In genomic region chr10:59898935-59899334, GRCm38 (mm10) we compare ENCODE assay signal across 8 mouse cellular contexts. TPM values are rescaled to one million over a fixed set of nuclear protein-coding genes. Genes with fewer than 3 reads are reported as not detected.
DNase-seq lines count a peak whose midpoint lies in the region; ATAC-seq lines count a peak whose summit lies in the region.

No protein-coding gene starts in this region.

- no peak for DNase-seq in neural tube, embryonic 11.5 days (ENCODE audit: low spot score)
- DNase-seq in neural tube, embryonic 10.5 days (ENCODE audit: extremely low spot score, low spot score) = no peak
- no peak for DNase-seq in forebrain, embryonic 11.5 days (ENCODE audit: low spot score)
- DNase-seq in liver = peak; percentile 71
- no peak for DNase-seq in ovary, postnatal 10 days (ENCODE audit: low spot score)
- DNase-seq in adrenal gland, adult 2 months = no peak
- DNase-seq in spleen, adult 18-20 months = no peak

- no peak overlapping the region for H3K4me3 ChIP-seq in neural tube, embryonic 11.5 days (ENCODE audit: low read depth, low read length)
- H3K4me3 ChIP-seq in forebrain, embryonic 11.5 days (ENCODE audit: low read depth, low read length) = 0 out of 2 replicates have a peak overlapping the region, but pooled peaks have one; percentile 12
- H3K4me3 ChIP-seq in stomach, embryonic 14.5 days (ENCODE audit: low read depth, low read length) = no peak overlapping the region

- peaks cover 10% of the 10 kb centered on the region for H3K36me3 ChIP-seq in neural tube, embryonic 11.5 days (ENCODE audit: control insufficient read depth, insufficient read depth, low read length)
- H3K36me3 ChIP-seq in forebrain, embryonic 11.5 days (ENCODE audit: control insufficient read depth, insufficient read depth, low read length) = no peaks in the 10 kb centered on the region
- H3K36me3 ChIP-seq in stomach, embryonic 14.5 days (ENCODE audit: control insufficient read depth, insufficient read depth, low read length) = peaks cover 30% of the 10 kb centered on the region

- H3K9ac ChIP-seq in neural tube, embryonic 11.5 days (ENCODE audit: low read length) = peak overlapping the region; percentile 44
- peak overlapping the region; percentile 64 for H3K9ac ChIP-seq in forebrain, embryonic 11.5 days (ENCODE audit: low read length)
- no peak overlapping the region for H3K9ac ChIP-seq in stomach, embryonic 14.5 days (replicated peaks; ENCODE audit: low read depth, low read length)

- H3K4me1 ChIP-seq in neural tube, embryonic 11.5 days (ENCODE audit: control insufficient read depth, insufficient read depth, low read length) = peaks cover 42% of the 10 kb centered on the region
- peaks cover 45% of the 10 kb centered on the region for H3K4me1 ChIP-seq in forebrain, embryonic 11.5 days (replicated peaks; ENCODE audit: control insufficient read depth, insufficient read depth, low read length)
- H3K4me1 ChIP-seq in stomach, embryonic 14.5 days (ENCODE audit: control insufficient read depth, insufficient read depth, low read length) = peaks cover 31% of the 10 kb centered on the region

- peak overlapping the region; percentile 28 for H3K4me2 ChIP-seq in neural tube, embryonic 11.5 days (ENCODE audit: low read depth)
- H3K4me2 ChIP-seq in forebrain, embryonic 11.5 days (ENCODE audit: low read depth, low read length, severe bottlenecking) = peak overlapping the region; percentile 38
- 0 out of 2 replicates have a peak overlapping the region, but pooled peaks have one; percentile 16 for H3K4me2 ChIP-seq in stomach, embryonic 14.5 days (replicated peaks; ENCODE audit: low read depth, low read length)

- WGBS in neural tube, embryonic 11.5 days = 52% methylated on average over 2 of the region's 2 CpGs
- WGBS in forebrain, embryonic 11.5 days = 41% methylated on average over 2 of the region's 2 CpGs
- 46% methylated on average over 2 of the region's 2 CpGs for WGBS in stomach, embryonic 14.5 days

- no peaks in the 10 kb centered on the region for H3K27me3 ChIP-seq in neural tube, embryonic 11.5 days (ENCODE audit: control insufficient read depth, insufficient read depth, low read length)
- H3K27me3 ChIP-seq in forebrain, embryonic 11.5 days (ENCODE audit: control insufficient read depth, insufficient read depth, low read length) = no peaks in the 10 kb centered on the region
- H3K27me3 ChIP-seq in stomach, embryonic 14.5 days (ENCODE audit: control insufficient read depth, insufficient read depth, low read length) = no peaks in the 10 kb centered on the region

- peak overlapping the region; percentile 96 for H3K27ac ChIP-seq in neural tube, embryonic 11.5 days (ENCODE audit: low read depth, low read length)
- H3K27ac ChIP-seq in forebrain, embryonic 11.5 days (ENCODE audit: low read depth, low read length) = peak overlapping the region; percentile 98
- peak overlapping the region; percentile 90 for H3K27ac ChIP-seq in stomach, embryonic 14.5 days (ENCODE audit: low read length)

- ATAC-seq in neural tube, embryonic 11.5 days (ENCODE audit: insufficient read depth, low FRiP score, low TSS enrichment) = peak; percentile 5; the same call in 1 of the 2 replicates
- ATAC-seq in forebrain, embryonic 11.5 days (replicated peaks; ENCODE audit: low FRiP score) = peak; percentile 6
- ATAC-seq in stomach, embryonic 14.5 days (ENCODE audit: insufficient number of reproducible peaks, insufficient read depth, low FRiP score, low read depth) = 0 out of 2 replicates have a peak, but pooled peaks have one; percentile 0

- H3K9me3 ChIP-seq in neural tube, embryonic 11.5 days (ENCODE audit: control insufficient read depth, low read length) = no peaks in the 10 kb centered on the region
- H3K9me3 ChIP-seq in forebrain, embryonic 11.5 days (ENCODE audit: control insufficient read depth, low read length) = no peaks in the 10 kb centered on the region
- H3K9me3 ChIP-seq in stomach, embryonic 14.5 days (ENCODE audit: control insufficient read depth, low read depth, low read length) = no peaks in the 10 kb centered on the region

RNA-seq across cellular contexts. Expression of gene Dnajb12, which starts 19.6 kb away (rescaled TPM):
- 24.9 and 27.3 TPM in 2 replicates for polyA plus RNA-seq in neural tube, embryonic 11.5 days (2014; fragmentation: Nextera tagmentation; extraction: Ambion mirVana)
- polyA plus RNA-seq in forebrain, embryonic 11.5 days (2014; fragmentation: Nextera tagmentation; extraction: Ambion mirVana) = 25.3 and 26.5 TPM in 2 replicates
- polyA plus RNA-seq in stomach, embryonic 14.5 days (2014; fragmentation: Nextera tagmentation; extraction: Ambion mirVana) = 26.5 and 29.8 TPM in 2 replicates
- total RNA-seq in adrenal gland, adult 2 months (2021) = 10 to 100 TPM; 56.0 to 63.9 TPM
- 48.8 and 67.3 TPM in 2 replicates for polyA plus RNA-seq in adrenal gland, adult 2 months (2012; rRNA removed)

RNA-seq across cellular contexts. Expression of gene Ddit4, which starts 52.7 kb away (rescaled TPM):
- polyA plus RNA-seq in neural tube, embryonic 11.5 days (2014; fragmentation: Nextera tagmentation; extraction: Ambion mirVana) = 5.2 and 7.0 TPM in 2 replicates
- polyA plus RNA-seq in forebrain, embryonic 11.5 days (2014; fragmentation: Nextera tagmentation; extraction: Ambion mirVana) = 7.4 and 9.5 TPM in 2 replicates
- polyA plus RNA-seq in stomach, embryonic 14.5 days (2014; fragmentation: Nextera tagmentation; extraction: Ambion mirVana) = 2.5 and 3.0 TPM in 2 replicates
- 10 to 100 TPM; 53.1 to 56.1 TPM for total RNA-seq in adrenal gland, adult 2 months (2021)
- polyA plus RNA-seq in adrenal gland, adult 2 months (2012; rRNA removed) = 151 and 157 TPM in 2 replicates

Comparison
In these comparisons a context has a peak if more than half of its experiments do, and no peak if none do; other contexts are left out.
1. RNA of gene Ddit4, which starts 52.7 kb away (polyA plus RNA-seq): 151 to 157 TPM in adrenal gland, adult 2 months; 7.4 to 9.5 TPM in forebrain, embryonic 11.5 days, 5.2 to 7.0 TPM in neural tube, embryonic 11.5 days and 2.5 to 3.0 TPM in stomach, embryonic 14.5 days; every median in the first group is over 10 times any median in the second.
2. Peak in every context shown above with its lines, with median percentiles within 50 percentile points of each other: ATAC-seq, H3K27ac ChIP-seq and H3K4me2 ChIP-seq.